Mouse (Mus musculus): Measurements from ENCODE around the gene Cdk5rap1. TPM values are rescaled to one million over a fixed set of nuclear protein-coding genes. Genes with fewer than 3 reads are reported as not detected.

Gene Cdk5rap1
- 16.6 and 16.8 TPM in 2 replicates for polyA plus RNA-seq (2016; fragmentation: Nextera tagmentation; extraction: Ambion mirVana)

- no peaks in the 10 kb centered on the region for H3K9me3 ChIP-seq (replicated peaks)
- peak within 1 kb of the TSS; percentile 94 for H3K9ac ChIP-seq
- peak within 1 kb of the TSS; percentile 86 for H3K27ac ChIP-seq
- 12% methylated on average over 9 of the region's 9 CpGs for WGBS (ENCODE audit: insufficient replicate concordance)
- H3K36me3 ChIP-seq, result peaks cover 25% of the 10 kb centered on the region
- H3K4me3 ChIP-seq, result peak within 1 kb of the TSS; percentile 90
- no peaks in the 10 kb centered on the region for H3K27me3 ChIP-seq (replicated peaks)
- H3K4me2 ChIP-seq, result peak within 1 kb of the TSS; percentile 84
- ATAC-seq, result peak; percentile 39
- H3K4me1 ChIP-seq, result peaks cover 10% of the 10 kb centered on the region
These were observed at the start of gene Cdk5rap1 for GRCm38 (mm10) chr2:154372842-154373500. TSS of gene Cdk5rap1 (minus strand) at chr2:154373010.

DNA sequence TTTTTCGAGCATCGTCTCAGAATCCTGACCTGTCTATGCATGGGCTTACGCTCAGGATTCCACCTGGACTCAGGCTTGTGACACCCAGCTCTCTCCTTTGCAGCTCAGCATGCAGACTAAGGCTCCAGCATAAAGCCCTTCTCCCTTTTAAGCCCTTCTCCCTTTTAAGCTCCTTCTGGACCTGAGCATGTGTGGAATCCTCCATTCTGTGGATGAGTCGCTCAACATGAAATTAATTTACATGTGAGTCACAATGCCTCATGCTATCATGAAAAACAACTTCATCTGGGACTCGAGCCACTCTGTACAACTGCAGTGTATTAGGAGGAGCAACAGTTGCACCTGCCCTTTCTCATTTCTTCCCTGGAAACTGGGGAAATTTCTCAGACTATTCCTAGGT, 49.4 kb upstream of the Cdk5rap1 start:
- Histone ChIP-seq H3K4me1 (0 out of 2 replicates have a peak, but pooled peaks cover 6% of the 10 kb centered on the region), H3K9ac (no peak overlapping the region), H3K27me3 (replicated peaks) (peaks cover 15% of the 10 kb centered on the region), H3K9me3 (replicated peaks) (0 out of 2 replicates have a peak, but pooled peaks cover 3% of the 10 kb centered on the region), H3K27ac (no peak overlapping the region), H3K4me3 (no peak overlapping the region), H3K36me3 (no peaks in the 10 kb centered on the region), H3K4me2 (no peak overlapping the region)
- ATAC-seq, result no peak
- 56% methylated on average over 5 of the region's 5 CpGs for WGBS (ENCODE audit: insufficient replicate concordance)

- Histone ChIP-seq H3K27me3 (replicated peaks) (peaks cover 6% of the 10 kb centered on the region), H3K4me3 (no peak overlapping the region), H3K4me1 (no peaks in the 10 kb centered on the region), H3K9me3 (replicated peaks) (0 out of 2 replicates have a peak, but pooled peaks cover 3% of the 10 kb centered on the region), H3K36me3 (no peaks in the 10 kb centered on the region), H3K4me2 (no peak overlapping the region), H3K9ac (no peak overlapping the region), H3K27ac (no peak overlapping the region)
- 58% methylated on average over 7 of the region's 7 CpGs for WGBS (ENCODE audit: insufficient replicate concordance)
- ATAC-seq, result no peak
These were observed 48.3 kb upstream of the Cdk5rap1 start for GRCm38 (mm10) chr2:154420942-154421731.

GRCm38 (mm10) chr2:154419631-154420515, 47.1 kb upstream of the Cdk5rap1 start:
- no peak for ATAC-seq
- H3K4me1 ChIP-seq, result no peaks in the 10 kb centered on the region
- H3K27ac ChIP-seq, result no peak overlapping the region
- H3K36me3 ChIP-seq, result no peaks in the 10 kb centered on the region
- H3K9me3 ChIP-seq (replicated peaks), result no peaks in the 10 kb centered on the region
- no peak overlapping the region for H3K9ac ChIP-seq
- no peak overlapping the region for H3K4me2 ChIP-seq
- no peak overlapping the region for H3K4me3 ChIP-seq
- H3K27me3 ChIP-seq (replicated peaks), result no peaks in the 10 kb centered on the region
- WGBS (ENCODE audit: insufficient replicate concordance), result 83% methylated on average over 9 of the region's 9 CpGs

GRCm38 (mm10) chr2:154418001-154418400, 45.2 kb upstream of the Cdk5rap1 start:
- H3K36me3 ChIP-seq, result no peaks in the 10 kb centered on the region
- no peak overlapping the region for H3K27ac ChIP-seq
- no peaks in the 10 kb centered on the region for H3K9me3 ChIP-seq (replicated peaks)
- no peak overlapping the region for H3K9ac ChIP-seq
- no peak overlapping the region for H3K4me3 ChIP-seq
- H3K4me2 ChIP-seq, result no peak overlapping the region
- no peak for ATAC-seq
- H3K4me1 ChIP-seq, result no peaks in the 10 kb centered on the region
- no peaks in the 10 kb centered on the region for H3K27me3 ChIP-seq (replicated peaks)
- 72% methylated on average over 7 of the region's 7 CpGs for WGBS (ENCODE audit: insufficient replicate concordance)

- 17% methylated on average over 3 of the region's 3 CpGs for WGBS (ENCODE audit: insufficient replicate concordance)
- no peak overlapping the region for H3K27ac ChIP-seq
These were observed 44.3 kb upstream of the Cdk5rap1 start for GRCm38 (mm10) chr2:154417107-154417506.

DNA sequence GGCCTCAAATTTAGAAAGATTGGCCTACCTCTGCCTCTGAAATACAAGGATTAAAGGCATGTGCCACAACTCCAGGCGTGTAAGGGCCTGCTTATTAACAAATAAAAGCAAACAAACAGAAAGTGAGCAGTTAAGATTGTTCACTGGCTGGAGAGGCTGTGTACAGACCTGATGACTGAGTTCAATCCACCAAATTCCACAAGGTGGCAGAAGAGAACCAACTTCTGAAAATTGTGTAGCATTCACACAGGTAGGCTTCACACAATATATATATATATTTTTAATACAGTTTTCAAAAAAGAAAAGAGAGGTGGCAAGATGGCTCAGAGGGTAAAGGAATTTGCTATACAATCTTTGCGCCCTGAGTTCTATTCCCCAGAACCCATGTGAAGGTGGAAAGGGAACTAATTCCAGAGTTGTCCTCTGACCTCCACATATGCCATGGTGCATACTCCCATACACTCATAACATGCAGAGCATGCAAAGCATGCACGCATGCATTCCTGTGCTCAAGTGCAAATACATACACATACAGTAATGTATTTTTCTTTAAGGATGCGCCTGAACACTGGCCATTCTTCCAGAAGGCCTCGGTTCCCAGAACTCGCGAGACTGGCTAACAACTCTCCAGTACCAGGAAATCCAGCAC, 39.3 kb upstream of the Cdk5rap1 start:
- H3K4me2 ChIP-seq, result no peak overlapping the region
- H3K4me1 ChIP-seq, result peaks cover 13% of the 10 kb centered on the region
- H3K4me3 ChIP-seq, result no peak overlapping the region
- ATAC-seq, result no peak
- no peak overlapping the region for H3K27ac ChIP-seq
- H3K36me3 ChIP-seq, result no peaks in the 10 kb centered on the region
- no peaks in the 10 kb centered on the region for H3K9me3 ChIP-seq (replicated peaks)
- no peak overlapping the region for H3K9ac ChIP-seq
- WGBS (ENCODE audit: insufficient replicate concordance), result 56% methylated on average over 7 of the region's 7 CpGs
- H3K27me3 ChIP-seq (replicated peaks), result peaks cover 32% of the 10 kb centered on the region

More at GRCm38 (mm10) chr2:154417107-154417506, 44.3 kb upstream of the Cdk5rap1 start:
- H3K4me3 ChIP-seq, result no peak overlapping the region
- no peak for ATAC-seq
- no peak overlapping the region for H3K9ac ChIP-seq
- no peaks in the 10 kb centered on the region for H3K27me3 ChIP-seq (replicated peaks)
- H3K9me3 ChIP-seq (replicated peaks), result no peaks in the 10 kb centered on the region
- no peak overlapping the region for H3K4me2 ChIP-seq
- no peaks in the 10 kb centered on the region for H3K4me1 ChIP-seq
- H3K36me3 ChIP-seq, result no peaks in the 10 kb centered on the region

DNA sequence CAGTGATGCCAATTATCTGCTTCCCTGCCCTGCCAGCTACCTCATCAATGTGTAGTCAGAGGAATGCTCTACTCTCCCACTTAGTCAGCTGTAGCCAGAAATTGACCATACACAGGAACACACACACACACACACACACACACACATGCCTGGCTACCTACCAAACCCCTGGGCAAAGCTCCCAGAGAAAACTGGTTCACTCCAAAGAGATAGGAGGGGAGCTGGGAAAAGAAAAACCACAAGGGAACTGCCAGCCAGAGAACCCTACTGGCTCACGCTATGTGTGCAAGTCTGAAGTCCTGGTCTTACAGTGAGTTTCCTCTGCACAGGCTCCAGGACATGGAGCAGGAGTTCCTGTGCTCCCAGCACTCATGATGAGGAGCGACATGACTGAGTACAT, 37.5 kb upstream of the Cdk5rap1 start:
- H3K27me3 ChIP-seq (replicated peaks), result peaks cover 50% of the 10 kb centered on the region
- no peak overlapping the region for H3K4me2 ChIP-seq
- no peaks in the 10 kb centered on the region for H3K36me3 ChIP-seq
- WGBS (ENCODE audit: insufficient replicate concordance), result 49% methylated on average over 2 of the region's 2 CpGs
- no peak overlapping the region for H3K9ac ChIP-seq
- H3K4me1 ChIP-seq, result peaks cover 15% of the 10 kb centered on the region
- ATAC-seq, result no peak
- H3K4me3 ChIP-seq, result no peak overlapping the region
- H3K9me3 ChIP-seq (replicated peaks), result no peaks in the 10 kb centered on the region
- H3K27ac ChIP-seq, result no peak overlapping the region

DNA sequence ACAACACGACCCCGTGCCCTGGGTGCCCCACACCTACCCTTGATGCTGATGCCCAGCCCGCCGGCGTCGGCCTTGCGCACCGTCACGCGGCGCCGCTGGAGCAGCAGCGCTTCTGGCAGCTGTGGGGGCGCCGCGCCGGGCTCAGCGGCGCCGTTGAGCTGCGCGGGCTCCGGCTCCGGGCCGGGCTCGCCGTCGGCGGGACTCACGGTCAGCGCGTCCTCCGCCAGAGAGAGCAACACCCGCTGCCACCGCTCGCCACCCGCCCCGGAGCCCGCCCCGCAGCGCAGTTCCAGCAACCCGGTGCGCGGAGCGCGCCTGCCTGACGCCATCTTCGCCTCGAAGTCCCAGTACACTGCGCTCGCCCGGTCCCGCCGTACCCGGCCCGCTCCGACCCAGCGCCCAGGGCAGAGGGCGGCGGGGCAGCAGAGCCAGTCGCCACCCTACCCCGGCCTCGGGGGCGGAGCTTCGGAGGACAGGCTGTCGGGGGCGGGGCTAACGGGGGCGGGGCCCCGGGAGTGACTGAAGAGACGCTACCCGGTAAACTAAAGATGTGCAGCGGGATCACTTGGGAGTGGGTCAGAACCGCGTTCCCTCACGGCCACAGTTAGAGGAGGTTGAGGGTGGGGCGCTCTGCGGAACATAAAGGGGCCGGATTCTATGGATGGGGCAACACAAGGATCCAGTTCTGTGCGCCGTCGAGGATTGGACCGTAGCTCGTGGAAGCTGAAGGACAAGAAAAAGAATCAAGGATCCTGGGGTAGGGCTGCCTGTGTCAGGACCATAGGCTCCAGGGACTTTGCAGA, 35.0 kb upstream of the Cdk5rap1 start, which contains the start of gene Snta1:
Snta1 (minus strand) TSS at position 457 of the 803 bp plus-strand sequence.
- Histone ChIP-seq H3K4me3 (peak within 1 kb of the TSS; percentile 66), H3K27me3 (replicated peaks) (peaks cover 57% of the 10 kb centered on the region), H3K4me2 (peak within 1 kb of the TSS; percentile 93), H3K9ac (peak within 1 kb of the TSS; percentile 72), H3K36me3 (no peaks in the 10 kb centered on the region), H3K9me3 (replicated peaks) (no peaks in the 10 kb centered on the region), H3K4me1 (peaks cover 18% of the 10 kb centered on the region), H3K27ac (no peak within 1 kb of the TSS)
- ATAC-seq, result peak; percentile 89
- 3% methylated on average over 84 of the region's 84 CpGs for WGBS (ENCODE audit: insufficient replicate concordance)

DNA sequence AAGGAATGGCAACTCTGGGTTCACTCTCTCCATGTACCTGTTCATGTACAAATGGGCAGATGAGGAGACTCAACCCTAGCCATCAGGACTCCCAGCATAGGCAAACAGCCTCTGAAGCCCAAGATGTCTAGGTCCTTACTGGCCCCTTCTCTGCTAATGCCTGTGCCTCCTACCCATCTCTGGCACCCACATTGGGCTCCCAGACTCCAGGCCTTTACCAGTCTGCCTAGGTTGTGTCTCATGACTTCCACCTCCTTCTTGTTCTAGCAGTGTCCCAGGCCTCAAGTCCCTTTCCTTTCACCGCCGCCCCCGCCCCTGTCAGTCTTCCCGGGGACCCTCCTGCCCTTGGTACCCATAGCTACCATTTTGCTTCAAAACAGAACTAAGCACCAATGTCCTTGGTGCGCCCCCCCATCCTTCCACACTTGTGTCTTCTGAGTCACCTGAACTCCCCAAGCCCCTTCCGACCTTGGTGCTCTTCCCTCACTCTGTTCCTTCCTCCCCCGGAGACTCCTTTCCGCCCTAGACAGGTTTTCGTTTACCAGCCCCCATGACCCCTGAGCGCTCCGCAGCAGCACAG, 34.3 kb upstream of the Cdk5rap1 start:
- peaks cover 18% of the 10 kb centered on the region for H3K4me1 ChIP-seq
- no peak for ATAC-seq
- H3K4me3 ChIP-seq, result peak overlapping the region; percentile 66
- H3K4me2 ChIP-seq, result peak overlapping the region; percentile 93
- WGBS (ENCODE audit: insufficient replicate concordance), result 35% methylated on average over 11 of the region's 11 CpGs
- H3K27ac ChIP-seq, result no peak overlapping the region
- peak overlapping the region; percentile 72 for H3K9ac ChIP-seq
- H3K9me3 ChIP-seq (replicated peaks), result no peaks in the 10 kb centered on the region
- H3K27me3 ChIP-seq (replicated peaks), result peaks cover 57% of the 10 kb centered on the region
- no peaks in the 10 kb centered on the region for H3K36me3 ChIP-seq

All from liver, embryonic 12.5 days (tissue).